Mouse (Mus musculus) E14TG2a.4 (cell line): Measurements from ENCODE around the gene Cd79b.

Experiments used
- CTCF ChIP-seq: conservative IDR thresholded peaks from 2 replicates; pipeline ENCODE4 v1.5.1; 2014; ENCODE audit warnings: low read length
- NANOG ChIP-seq: IDR thresholded peaks from 2 replicates; pipeline ENCODE4 v1.6.1; 2014; ENCODE audit warnings: borderline replicate concordance, low read length, mixed read lengths
- POU5F1 ChIP-seq: IDR thresholded peaks from 2 replicates; pipeline ENCODE4 v1.6.1; 2014; ENCODE audit warnings: low read length, borderline replicate concordance

- no peak for TF ChIP-seq CTCF
- TF ChIP-seq POU5F1: no peak
- no peak for TF ChIP-seq NANOG
These were observed 30.3 kb upstream of the Cd79b start for GRCm38 (mm10) chr11:106344910-106345309.
